27 mouse cellular contexts compared by ENCODE assay signal in the genomic region with DNA sequence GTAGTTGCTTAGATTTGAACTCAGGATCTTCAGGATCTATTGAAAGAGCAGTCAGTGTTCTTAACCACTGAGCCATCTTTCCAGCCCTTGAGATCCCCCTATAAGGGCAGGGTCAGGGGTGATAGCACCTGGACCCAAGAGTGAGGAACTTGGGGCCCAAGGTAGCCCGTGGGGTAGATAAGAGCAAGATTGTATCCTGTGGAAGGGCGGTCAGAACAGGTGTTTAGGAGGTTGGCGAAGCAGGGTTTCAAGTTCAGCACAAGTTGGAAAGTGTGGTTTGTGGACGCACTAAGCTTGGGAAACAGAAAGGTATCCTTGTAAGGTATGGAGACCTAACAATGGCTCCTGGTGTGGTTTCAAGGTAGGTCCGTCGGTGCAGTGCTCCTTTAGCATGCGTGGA. TPM values are rescaled to one million over a fixed set of nuclear protein-coding genes. Genes with fewer than 3 reads are reported as not detected.
"Had no signal": no experiment of that assay in that cellular context is flagged by ENCODE, and none has a peak within 500 bp of the region (broad histone marks: within the 10 kb centered on the region; RNA-seq: fewer than 3 reads in every experiment).

No protein-coding gene starts in this region.

- H3K9ac ChIP-seq: heart, embryonic 12.5 days; hindbrain, embryonic 12.5 days; hindbrain, embryonic 14.5 days; intestine, embryonic 15.5 days; limb, embryonic 12.5 days; liver, embryonic 13.5 days had no signal

- DNase-seq: gastrocnemius, adult 2 months; gastrocnemius, postnatal 10 days; gastrocnemius, postnatal 25 days; heart, adult 2 months; heart, postnatal 10 days; heart, postnatal 4 days; kidney, adult 18-20 months; kidney, adult 8-10 months; kidney, postnatal 10 days; kidney, postnatal 25 days; kidney, postnatal 4 days; liver; liver, embryonic 13.5 days had no signal

- H3K27me3 ChIP-seq: heart, embryonic 12.5 days; hindbrain, embryonic 12.5 days; intestine, embryonic 15.5 days; limb, embryonic 12.5 days; liver, embryonic 13.5 days had no signal

- H3K9me3 ChIP-seq: heart, embryonic 10.5 days; heart, embryonic 12.5 days; hindbrain, embryonic 10.5 days; hindbrain, embryonic 12.5 days; intestine, embryonic 15.5 days; limb, embryonic 10.5 days; limb, embryonic 12.5 days; liver, embryonic 13.5 days had no signal

- H3K36me3 ChIP-seq: heart, embryonic 10.5 days; heart, embryonic 12.5 days; hindbrain, embryonic 10.5 days; hindbrain, embryonic 12.5 days; intestine, embryonic 15.5 days; limb, embryonic 10.5 days; limb, embryonic 12.5 days; liver, embryonic 13.5 days had no signal

- H3K4me3 ChIP-seq: gastrocnemius, adult 2 months; heart, adult 2 months; heart, embryonic 10.5 days; heart, embryonic 12.5 days; hindbrain, embryonic 10.5 days; hindbrain, embryonic 12.5 days; intestine, embryonic 15.5 days; layer of hippocampus, adult 2 months; left cerebral cortex, adult 2 months; limb, embryonic 10.5 days; limb, embryonic 12.5 days; liver, embryonic 13.5 days had no signal

- H3K4me2 ChIP-seq: heart, embryonic 12.5 days; hindbrain, embryonic 12.5 days; hindbrain, embryonic 14.5 days; intestine, embryonic 15.5 days; limb, embryonic 12.5 days; liver, embryonic 11.5 days; liver, embryonic 13.5 days had no signal

- H3K27ac ChIP-seq: gastrocnemius, adult 2 months; heart, adult 2 months; heart, embryonic 10.5 days; hindbrain, embryonic 12.5 days; hindbrain, embryonic 14.5 days; intestine, embryonic 15.5 days; layer of hippocampus, adult 2 months; left cerebral cortex, adult 2 months; limb, embryonic 10.5 days; limb, embryonic 12.5 days; liver, embryonic 13.5 days had no signal

- H3K4me1 ChIP-seq: heart, embryonic 12.5 days; intestine, embryonic 15.5 days; liver, embryonic 13.5 days had no signal

- ATAC-seq: hindbrain, embryonic 16.5 days; inflammation-experienced regulatory T-cells, adult 6 months; intestine, embryonic 15.5 days had no signal

RNA-seq across cellular contexts. Expression of gene Snta1, which starts 10.1 kb away (rescaled TPM):
- total RNA-seq: granulocyte monocyte progenitor cell, adult 5-6 weeks had no signal
- polyA plus RNA-seq: inflammation-experienced regulatory T-cells, adult 6 months had no signal
